Mouse (Mus musculus) right cerebral cortex, adult 18-20 months (tissue): ENCODE results near the gene Nr0b1.

Experiments
- DNase-seq: peaks from one replicate; pipeline ENCODE4 v3.0.0; 2022; ENCODE audit warnings: mixed read lengths

Nr0b1 gene

GRCm38 (mm10) chrX:86191614-86192419, at the start of gene Nr0b1:
Gene Nr0b1, plus strand, starts transcription at chrX:86191764.
- DNase-seq = no peak

DNA sequence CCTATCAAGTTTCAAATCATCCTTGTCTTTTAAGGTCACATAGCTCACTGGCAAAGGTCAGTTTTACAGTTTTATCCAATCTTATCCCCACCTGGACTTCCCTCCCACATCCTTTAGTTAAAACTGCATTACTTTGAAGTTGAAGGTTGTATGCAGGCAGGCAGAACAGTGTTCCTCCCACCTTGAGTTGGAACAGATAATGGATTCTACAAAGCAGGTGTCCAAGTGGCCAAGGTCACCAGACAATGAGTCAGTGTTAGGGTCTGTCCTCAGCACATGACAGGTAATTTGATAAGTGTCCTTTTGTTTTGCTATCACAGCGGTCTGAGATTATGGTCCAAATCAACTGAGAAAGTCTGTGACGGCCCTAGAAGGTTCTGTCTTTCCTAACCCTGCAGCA, 4.3 kb upstream of the Nr0b1 start:
- no peak for DNase-seq

DNA sequence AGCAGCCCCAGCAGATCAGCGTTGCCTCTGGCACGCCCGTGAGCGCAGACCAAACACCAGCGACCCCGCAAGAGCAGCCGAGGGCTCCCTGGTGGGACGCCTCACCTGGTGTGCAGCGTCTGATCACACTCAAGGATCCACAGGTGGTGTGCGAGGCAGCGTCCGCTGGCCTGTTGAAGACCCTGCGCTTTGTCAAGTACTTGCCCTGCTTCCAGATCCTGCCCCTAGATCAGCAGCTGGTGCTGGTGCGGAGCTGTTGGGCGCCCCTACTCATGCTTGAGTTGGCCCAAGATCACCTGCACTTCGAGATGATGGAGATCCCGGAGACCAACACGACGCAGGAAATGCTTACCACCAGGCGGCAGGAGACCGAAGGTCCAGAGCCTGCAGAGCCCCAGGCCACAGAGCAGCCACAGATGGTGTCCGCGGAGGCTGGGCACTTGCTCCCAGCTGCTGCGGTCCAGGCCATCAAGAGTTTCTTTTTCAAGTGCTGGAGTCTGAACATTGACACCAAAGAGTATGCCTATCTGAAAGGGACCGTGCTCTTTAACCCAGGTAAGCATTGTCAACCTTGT, 943 bp downstream of the Nr0b1 start:
- no peak for DNase-seq

GRCm38 (mm10) chrX:86193386-86193785, 1.8 kb downstream of the Nr0b1 start:
- DNase-seq = no peak

DNA sequence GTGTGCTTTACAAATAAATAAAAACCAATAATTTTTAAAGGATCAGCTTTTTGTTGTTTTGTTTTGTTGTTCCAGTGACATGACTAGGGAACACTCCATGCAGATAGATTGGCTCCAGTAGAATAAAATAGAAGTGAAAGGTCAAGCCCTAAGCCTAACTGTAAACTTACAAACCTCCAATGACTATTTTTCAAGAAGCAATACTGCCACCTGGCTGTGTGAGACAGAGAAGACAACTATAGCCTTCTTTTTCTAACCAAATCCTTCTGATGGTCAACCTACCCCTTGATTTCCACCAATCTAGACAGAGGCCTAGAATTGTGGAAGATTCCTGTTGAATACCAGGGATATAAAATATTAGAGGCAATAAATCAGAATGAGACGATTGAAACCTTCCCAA, 45.7 kb downstream of the Nr0b1 start:
- no peak for DNase-seq
